Mouse (Mus musculus) midbrain, postnatal 0 days (tissue): ENCODE measurements around the gene Cct4. TPM values are rescaled to one million over a fixed set of nuclear protein-coding genes. Genes with fewer than 3 reads are reported as not detected.

Experiments
- ATAC-seq: fragments of 200-750 bp; cut with Nextera tagmentation; 2 replicates; pipeline ENCODE4 v1.8.0; 2017; ENCODE audit warnings: moderate number of reproducible peaks, mild to moderate bottlenecking, moderate TSS enrichment, moderate library complexity; ENCODE audit not compliant: low FRiP score
- DNase-seq: peaks from one replicate; pipeline ENCODE4 v3.0.0-alpha.2; 2015; ENCODE audit warnings: low spot score
- H3K27ac ChIP-seq: fragments of 300-500 bp; sonication (generic); 2 replicates; pipeline ENCODE4 v1.5.1; 2014; ENCODE audit warnings: low read depth, mild to moderate bottlenecking, low read length, mixed read lengths
- H3K27me3 ChIP-seq: fragments of 300-500 bp; sonication (generic); 2 replicates; pipeline ENCODE4 v1.6.1; 2014; ENCODE audit warnings: low read length, control low read depth, mixed read lengths; ENCODE audit not compliant: insufficient read depth
- H3K36me3 ChIP-seq: fragments of 300-500 bp; sonication (generic); 2 replicates; pipeline ENCODE4 v1.6.1; 2014; ENCODE audit warnings: low read length, control low read depth, mixed read lengths; ENCODE audit not compliant: insufficient read depth
- H3K4me1 ChIP-seq: fragments of 300-500 bp; sonication (generic); 2 replicates; pipeline ENCODE4 v1.6.1; 2014; ENCODE audit warnings: mild to moderate bottlenecking, control low read depth, antibody characterized with exemption, low read length, mixed read lengths; ENCODE audit not compliant: insufficient read depth
- H3K4me2 ChIP-seq: fragments of 300-500 bp; sonication (generic); 2 replicates; pipeline ENCODE4 v1.6.1; 2014; ENCODE audit warnings: low read depth, mild to moderate bottlenecking, low read length, mixed read lengths; ENCODE audit not compliant: poor library complexity, severe bottlenecking
- H3K4me3 ChIP-seq: fragments of 300-500 bp; sonication (generic); 2 replicates; pipeline ENCODE4 v1.5.1; 2014; ENCODE audit warnings: low read depth, mild to moderate bottlenecking, low read length, moderate library complexity
- H3K9ac ChIP-seq: fragments of 300-500 bp; sonication (generic); replicated peaks from 2 replicates; pipeline ENCODE4 v1.6.1; 2014; ENCODE audit warnings: mild to moderate bottlenecking, low read length, moderate library complexity, mixed read lengths; ENCODE audit not compliant: poor library complexity, severe bottlenecking
- H3K9me3 ChIP-seq: fragments of 300-500 bp; sonication (generic); 2 replicates; pipeline ENCODE4 v1.6.1; 2016; ENCODE audit warnings: low read length, control low read depth
- CTCF ChIP-seq: IDR thresholded peaks from 2 replicates; pipeline ENCODE4 v1.5.1; 2016; ENCODE audit warnings: antibody characterized with exemption, mild to moderate bottlenecking
- WGBS: fragments of 180-500 bp; shearing (Covaris S2); extraction: QIAGEN DNeasy Blood & Tissue Kit; methylation state at CpG from one replicate; pipeline ENCODE4 v1.1.7; 2014; 5-methylcytosine and 5-hydroxymethylcytosine counted together
- polyA plus RNA-seq: library from polyadenylated mRNA; unstranded; fragments of >200 nt; fragmentation: Nextera tagmentation; extraction: Ambion mirVana; gene quantifications from 2 replicates; pipeline ENCODE4 v1.2.1, GENCODE M21; 2015
- total RNA-seq: library from RNA; depleted of rRNA; stranded (reverse); fragments of >200 nt; gene quantifications from 2 replicates; pipeline ENCODE4 v1.2.3, GENCODE M21; 2014

Gene Cct4
- total and polyA plus RNA-seq, 2 experiments from 2014 or later, result 139 to 230 TPM

GRCm38 (mm10) chr11:23005276-23005675 is 15.0 kb downstream of the Cct4 start:
- Histone ChIP-seq H3K4me1 (no peaks in the 10 kb centered on the region), H3K4me3 (no peak overlapping the region), H3K27ac (no peak overlapping the region), H3K4me2 (no peak overlapping the region), H3K36me3 (peaks cover 30% of the 10 kb centered on the region), H3K9ac (no peak overlapping the region), H3K9me3 (no peaks in the 10 kb centered on the region), H3K27me3 (no peaks in the 10 kb centered on the region)
- no peak for TF ChIP-seq CTCF
- DNase-seq (no peak), ATAC-seq (no peak)
- WGBS, result 95% methylated on average over 1 of the region's 1 CpGs

GRCm38 (mm10) chr11:23007166-23007480 is 16.8 kb downstream of the Cct4 start:
- Histone ChIP-seq H3K4me3 (peak overlapping the region; percentile 65), H3K9ac (peak overlapping the region; percentile 65), H3K4me1 (no peaks in the 10 kb centered on the region), H3K36me3 (peaks cover 17% of the 10 kb centered on the region), H3K9me3 (no peaks in the 10 kb centered on the region), H3K27ac (peak overlapping the region; percentile 94), H3K27me3 (no peaks in the 10 kb centered on the region), H3K4me2 (peak overlapping the region; percentile 68)
- 4% methylated on average over 6 of the region's 6 CpGs for WGBS
- ATAC-seq (peak; percentile 28), DNase-seq (no peak)
- TF ChIP-seq CTCF, result no peak

- ATAC-seq (peak; percentile 95), DNase-seq (peak; percentile 98)
- TF ChIP-seq CTCF, result no peak
- H3K9ac ChIP-seq, result peak within 1 kb of the TSS; percentile 65
- peak within 1 kb of the TSS; percentile 94 for H3K27ac ChIP-seq
- peaks cover 16% of the 10 kb centered on the region for H3K36me3 ChIP-seq
- no peaks in the 10 kb centered on the region for H3K9me3 ChIP-seq
- WGBS, result under 1% methylated on average over 22 of the region's 22 CpGs
- peak within 1 kb of the TSS; percentile 65 for H3K4me3 ChIP-seq
- H3K4me1 ChIP-seq, result no peaks in the 10 kb centered on the region
- H3K4me2 ChIP-seq, result peak within 1 kb of the TSS; percentile 68
- H3K27me3 ChIP-seq, result no peaks in the 10 kb centered on the region
These were observed 17.3 kb downstream of the Cct4 start, which contains the start of gene Fam161a for GRCm38 (mm10) chr11:23007481-23008180. Gene Fam161a, plus strand, starts transcription at chr11:23007531.

GRCm38 (mm10) chr11:23008181-23008823 is 18.0 kb downstream of the Cct4 start:
- peak overlapping the region; percentile 94 for H3K27ac ChIP-seq
- H3K4me1 ChIP-seq, result no peaks in the 10 kb centered on the region
- H3K36me3 ChIP-seq, result peaks cover 15% of the 10 kb centered on the region
- H3K9me3 ChIP-seq, result no peaks in the 10 kb centered on the region
- ATAC-seq (peak; percentile 95), DNase-seq (peak; percentile 93)
- WGBS, result under 1% methylated on average over 40 of the region's 40 CpGs
- H3K9ac ChIP-seq, result peak overlapping the region; percentile 65
- peak overlapping the region; percentile 68 for H3K4me2 ChIP-seq
- H3K4me3 ChIP-seq, result peak overlapping the region; percentile 65
- no peaks in the 10 kb centered on the region for H3K27me3 ChIP-seq
- peak; percentile 60 for TF ChIP-seq CTCF

- Histone ChIP-seq H3K4me3 (peak overlapping the region; percentile 65), H3K27ac (no peak overlapping the region), H3K36me3 (peaks cover 10% of the 10 kb centered on the region), H3K9ac (0 out of 2 replicates have a peak overlapping the region, but pooled peaks have one; percentile 65), H3K9me3 (no peaks in the 10 kb centered on the region), H3K4me2 (peak overlapping the region; percentile 68), H3K4me1 (no peaks in the 10 kb centered on the region), H3K27me3 (no peaks in the 10 kb centered on the region)
- no peak for TF ChIP-seq CTCF
- WGBS, result 26% methylated on average over 4 of the region's 4 CpGs
- DNase-seq (no peak), ATAC-seq (no peak)
These were observed 18.5 kb downstream of the Cct4 start for GRCm38 (mm10) chr11:23008824-23009200.

GRCm38 (mm10) chr11:23013096-23013495 is 22.8 kb downstream of the Cct4 start:
- 84% methylated on average over 1 of the region's 1 CpGs for WGBS
- no peaks in the 10 kb centered on the region for H3K36me3 ChIP-seq

More at GRCm38 (mm10) chr11:23013096-23013495, 22.8 kb downstream of the Cct4 start:
- no peak overlapping the region for H3K27ac ChIP-seq
- no peaks in the 10 kb centered on the region for H3K4me1 ChIP-seq
- H3K27me3 ChIP-seq, result no peaks in the 10 kb centered on the region
- no peaks in the 10 kb centered on the region for H3K9me3 ChIP-seq
- DNase-seq, result no peak
- H3K9ac ChIP-seq, result no peak overlapping the region
- H3K4me2 ChIP-seq, result no peak overlapping the region
- ATAC-seq, result no peak
- no peak for TF ChIP-seq CTCF
- H3K4me3 ChIP-seq, result no peak overlapping the region
